Mouse (Mus musculus) embryonic fibroblast, embryonic 13.5 days (primary cell): ENCODE results near the gene Erc2.

ENCODE experiments used
- CTCF ChIP-seq: IDR thresholded peaks from 2 replicates; pipeline ENCODE4 v1.5.1; 2011; ENCODE audit warnings: mild to moderate bottlenecking, control low read depth, low read length, moderate library complexity, borderline replicate concordance; ENCODE audit not compliant: insufficient read depth
- POLR2A ChIP-seq: IDR thresholded peaks from 2 replicates; pipeline ENCODE4 v1.6.1; 2011; ENCODE audit warnings: low read depth, mild to moderate bottlenecking, control low read depth, low read length, moderate library complexity

DNA sequence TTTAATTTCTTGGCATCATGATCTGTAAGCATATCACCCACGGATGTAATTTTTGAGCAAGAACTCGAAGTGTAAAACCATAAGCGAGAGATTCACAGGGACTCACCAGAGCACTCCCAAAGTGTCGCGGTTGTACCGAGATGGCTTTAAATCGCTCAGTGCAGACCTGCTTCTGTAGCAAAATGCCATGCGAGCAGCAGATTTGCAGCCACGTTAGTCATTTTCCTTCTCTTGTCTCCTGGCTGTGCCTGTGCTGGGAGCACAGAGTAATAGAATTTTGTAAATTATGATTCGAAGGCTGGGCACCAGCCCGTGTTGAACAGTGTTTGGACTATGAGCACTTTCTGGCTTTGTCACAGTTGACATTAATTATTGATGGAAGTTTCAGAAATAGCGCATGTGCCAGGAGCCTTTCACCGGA, 253.8 kb downstream of the Erc2 start:
- no peak for TF ChIP-seq CTCF
- TF ChIP-seq POLR2A, result no peak
